Mouse (Mus musculus) spleen, adult 2 months (tissue): ENCODE data around the gene Ticrr.

Experiments
- CTCF ChIP-seq: fragments of 200-500 bp; IDR thresholded peaks from 2 replicates; pipeline ENCODE4 v1.5.1; 2011; ENCODE audit warnings: mild to moderate bottlenecking, inconsistent platforms; ENCODE audit not compliant: insufficient read depth, insufficient read length, insufficient replicate concordance; ENCODE audit errors: extremely low read depth
- POLR2A ChIP-seq: fragments of 200-500 bp; IDR thresholded peaks from 2 replicates; pipeline ENCODE4 v1.6.1; 2011; ENCODE audit warnings: low read depth, low read length, inconsistent platforms

DNA sequence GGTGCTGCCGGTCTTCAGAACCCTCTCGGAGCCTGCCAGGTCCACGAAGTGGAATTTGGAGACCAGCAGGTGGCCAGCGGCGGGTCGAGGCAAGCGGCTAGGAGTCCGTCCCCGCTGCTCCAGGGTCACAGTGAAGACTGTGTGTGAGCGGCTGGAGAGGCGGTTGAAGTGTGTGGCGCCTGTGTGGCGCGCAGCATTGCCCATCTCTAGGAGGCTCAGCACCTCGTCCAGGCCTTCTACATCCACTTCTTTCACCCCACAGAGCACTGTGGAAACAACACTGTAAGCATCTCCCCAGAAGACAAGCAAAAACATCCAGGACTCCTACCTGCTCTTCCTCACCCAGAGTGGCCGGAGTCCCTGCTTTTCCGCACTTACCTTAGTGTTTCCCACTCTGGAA lies 50.8 kb downstream of the Ticrr start:
- TF ChIP-seq POLR2A (no peak), CTCF (no peak)
